9 mouse cellular contexts compared by ENCODE assay signal in genomic region chr2:116068461-116068860, GRCm38 (mm10). TPM values are rescaled to one million over a fixed set of nuclear protein-coding genes. Genes with fewer than 3 reads are reported as not detected.
DNase-seq lines count a peak whose midpoint lies in the region; ATAC-seq and TF ChIP-seq lines count a peak whose summit lies in the region.
"Had no signal": no experiment of that assay in that cellular context is flagged by ENCODE, and none has a peak within 500 bp of the region (broad histone marks: within the 10 kb centered on the region; RNA-seq: fewer than 3 reads in every experiment).

No protein-coding gene starts in this region.

- peaks cover under 1% of the 10 kb centered on the region; the same call in 1 of the 2 replicates for H3K36me3 ChIP-seq in kidney, embryonic 14.5 days (ENCODE audit: control insufficient read depth, insufficient read depth, low read length)
- H3K36me3 ChIP-seq in embryonic facial prominence, embryonic 14.5 days (ENCODE audit: control insufficient read depth, insufficient read depth, low read length): no peaks in the 10 kb centered on the region
- H3K36me3 ChIP-seq in intestine, embryonic 14.5 days (ENCODE audit: control insufficient read depth, insufficient read depth, low read length): no peaks in the 10 kb centered on the region
- no peaks in the 10 kb centered on the region for H3K36me3 ChIP-seq in midbrain, postnatal 0 days (ENCODE audit: insufficient read depth, low read length)

- H3K4me1 ChIP-seq in kidney, embryonic 14.5 days (ENCODE audit: control insufficient read depth, insufficient read depth, low read length): no peaks in the 10 kb centered on the region
- H3K4me1 ChIP-seq in embryonic facial prominence, embryonic 14.5 days (ENCODE audit: control insufficient read depth, insufficient read depth, low read length): peaks cover 8% of the 10 kb centered on the region; the same call in 1 of the 2 replicates
- peaks cover 5% of the 10 kb centered on the region; the same call in 1 of the 2 replicates for H3K4me1 ChIP-seq in intestine, embryonic 14.5 days (replicated peaks; ENCODE audit: control insufficient read depth, insufficient read depth, low read length)
- no peaks in the 10 kb centered on the region for H3K4me1 ChIP-seq in midbrain, postnatal 0 days (ENCODE audit: insufficient read depth, low read length)

- no peaks in the 10 kb centered on the region for H3K9me3 ChIP-seq in kidney, embryonic 14.5 days (ENCODE audit: control insufficient read depth, low read length)
- no peaks in the 10 kb centered on the region for H3K9me3 ChIP-seq in embryonic facial prominence, embryonic 14.5 days (ENCODE audit: control insufficient read depth, low read length)
- no peaks in the 10 kb centered on the region for H3K9me3 ChIP-seq in intestine, embryonic 14.5 days (ENCODE audit: control insufficient read depth, low read length)
- H3K9me3 ChIP-seq in midbrain, postnatal 0 days (ENCODE audit: low read length): no peaks in the 10 kb centered on the region

- ATAC-seq in kidney, embryonic 14.5 days (ENCODE audit: low FRiP score, low TSS enrichment): no peak
- no peak for ATAC-seq in embryonic facial prominence, embryonic 14.5 days (ENCODE audit: low read depth)
- ATAC-seq in intestine, embryonic 14.5 days (replicated peaks; ENCODE audit: low FRiP score, low TSS enrichment, low read depth): no peak
- ATAC-seq in midbrain, postnatal 0 days (ENCODE audit: low FRiP score): no peak

- DNase-seq in kidney, postnatal 36 days: no peak
- DNase-seq in embryonic facial prominence, embryonic 14.5 days (ENCODE audit: low spot score): no peak
- DNase-seq in intestine, embryonic 14.5 days (ENCODE audit: low spot score): peak; percentile 53
- no peak for DNase-seq in midbrain, postnatal 0 days (ENCODE audit: low spot score)
- DNase-seq in natural killer cell, adult 2 months (ENCODE audit: low spot score in 2 of 2): no peak
- no peak for DNase-seq in adrenal gland, adult 8-10 months
- no peak for DNase-seq in left cerebral cortex, postnatal 25 days (ENCODE audit: low spot score in 2 of 2)

- H3K4me3 ChIP-seq in kidney, embryonic 14.5 days (ENCODE audit: low read length): peak overlapping the region; percentile 72
- H3K4me3 ChIP-seq in embryonic facial prominence, embryonic 14.5 days (ENCODE audit: low read depth, low read length): peak overlapping the region; percentile 71
- peak overlapping the region; percentile 78 for H3K4me3 ChIP-seq in intestine, embryonic 14.5 days (ENCODE audit: low read depth, low read length)
- H3K4me3 ChIP-seq in midbrain, postnatal 0 days (ENCODE audit: low read depth, low read length): peak overlapping the region; percentile 56

- no peaks in the 10 kb centered on the region for H3K27me3 ChIP-seq in kidney, embryonic 14.5 days (ENCODE audit: control insufficient read depth, insufficient read depth, low read length)
- H3K27me3 ChIP-seq in embryonic facial prominence, embryonic 14.5 days (replicated peaks; ENCODE audit: control insufficient read depth, insufficient read depth, low read length): peaks cover 10% of the 10 kb centered on the region
- H3K27me3 ChIP-seq in intestine, embryonic 14.5 days (replicated peaks; ENCODE audit: control insufficient read depth, insufficient read depth, low read length): peaks cover 19% of the 10 kb centered on the region; the same call in 1 of the 2 replicates
- H3K27me3 ChIP-seq in midbrain, postnatal 0 days (ENCODE audit: insufficient read depth, low read length): peaks cover 7% of the 10 kb centered on the region

- H3K4me2 ChIP-seq in kidney, embryonic 14.5 days (replicated peaks; ENCODE audit: low read depth, low read length): peak overlapping the region; percentile 74
- peak overlapping the region; percentile 77 for H3K4me2 ChIP-seq in embryonic facial prominence, embryonic 14.5 days (ENCODE audit: low read depth, low read length)
- H3K4me2 ChIP-seq in intestine, embryonic 14.5 days (ENCODE audit: low read length): peak overlapping the region; percentile 68
- peak overlapping the region; percentile 74 for H3K4me2 ChIP-seq in midbrain, postnatal 0 days (ENCODE audit: low read depth, low read length, poor library complexity, severe bottlenecking)

- peak overlapping the region; percentile 99 for H3K27ac ChIP-seq in kidney, embryonic 14.5 days (ENCODE audit: low read depth, low read length)
- H3K27ac ChIP-seq in embryonic facial prominence, embryonic 14.5 days (replicated peaks; ENCODE audit: low read depth, low read length): peak overlapping the region; percentile 96
- H3K27ac ChIP-seq in intestine, embryonic 14.5 days (ENCODE audit: low read depth): peak overlapping the region; percentile 98
- H3K27ac ChIP-seq in midbrain, postnatal 0 days (ENCODE audit: low read depth, low read length): no peak overlapping the region; the same call in 1 of the 2 replicates

- intact Hi-C loops in left cerebral cortex, postnatal 25 days (cut with DNase I): loop anchor here (10.0 kb wide), 1 partner anchor 484 kb away; the partner anchor contains the start of gene BC052040

- TF ChIP-seq CTCF in midbrain, postnatal 0 days (IDR thresholded peaks at IDR 0.05): no peak

- WGBS in kidney, embryonic 14.5 days: 2% methylated on average over 11 of the region's 11 CpGs
- 9% methylated on average over 11 of the region's 11 CpGs for WGBS in embryonic facial prominence, embryonic 14.5 days
- WGBS in intestine, embryonic 14.5 days: 3% methylated on average over 11 of the region's 11 CpGs
- 19% methylated on average over 11 of the region's 11 CpGs for WGBS in midbrain, postnatal 0 days

- H3K9ac ChIP-seq in kidney, embryonic 14.5 days (ENCODE audit: low read depth, low read length): peak overlapping the region; percentile 91
- peak overlapping the region; percentile 95 for H3K9ac ChIP-seq in embryonic facial prominence, embryonic 14.5 days (ENCODE audit: low read depth, low read length)
- H3K9ac ChIP-seq in intestine, embryonic 14.5 days (ENCODE audit: low read length): peak overlapping the region; percentile 97
- H3K9ac ChIP-seq in midbrain, postnatal 0 days (replicated peaks; ENCODE audit: low read length, poor library complexity, severe bottlenecking): peak overlapping the region; percentile 59; the same call in 1 of the 2 replicates

RNA-seq across cellular contexts. Expression of gene Meis2, which starts 2.8 kb away (rescaled TPM):
- polyA plus RNA-seq in kidney, embryonic 14.5 days (2014; fragmentation: Nextera tagmentation; extraction: Ambion mirVana): 111 and 112 TPM in 2 replicates
- 30.4 and 40.4 TPM in 2 replicates for polyA plus RNA-seq in embryonic facial prominence, embryonic 14.5 days (2014; fragmentation: Nextera tagmentation; extraction: Ambion mirVana)
- 67.3 and 73.2 TPM in 2 replicates for polyA plus RNA-seq in intestine, embryonic 14.5 days (2014; fragmentation: Nextera tagmentation; extraction: Ambion mirVana)
- 121 and 147 TPM in 2 replicates for total RNA-seq in midbrain, postnatal 0 days (2014; rRNA removed)
- polyA plus RNA-seq in midbrain, postnatal 0 days (2015; fragmentation: Nextera tagmentation; extraction: Ambion mirVana): 52.1 and 58.3 TPM in 2 replicates
- total RNA-seq in adrenal gland, adult 8-10 months (2022): 100 to 1,000 TPM; 197 to 340 (median 252) TPM
- total RNA-seq in left cerebral cortex, postnatal 25 days (2021): 100 to 1,000 TPM in 1 of 2 experiments, 10 to 100 TPM in 1; 94.3 to 130 TPM
- total RNA-seq: megakaryocyte progenitor cell, adult 5-6 weeks had no signal
